Mouse (Mus musculus) ovary, postnatal 10 days (tissue): ENCODE measurements around the gene Hoxa9.
A peak's percentile ranks its signal among the peaks of the same experiment; 100 is the strongest.

ENCODE experiments used
- DNase-seq: peaks from one replicate; pipeline ENCODE4 v3.0.0; 2022; ENCODE audit warnings: low spot score

Hoxa9 gene

GRCm38 (mm10) chr6:52261751-52262462 lies 31.0 kb upstream of the Hoxa9 start:
- DNase-seq: no peak

GRCm38 (mm10) chr6:52260654-52261575 lies 30.0 kb upstream of the Hoxa9 start, which contains the start of gene Hoxa13:
TSS of gene Hoxa13 (minus strand) at chr6:52260880.
- DNase-seq: no peak

- DNase-seq: no peak
These were observed 28.9 kb upstream of the Hoxa9 start for GRCm38 (mm10) chr6:52259811-52260261.

GRCm38 (mm10) chr6:52259081-52259790 lies 28.3 kb upstream of the Hoxa9 start:
- DNase-seq: no peak

- DNase-seq: no peak
These were observed 26.1 kb upstream of the Hoxa9 start for GRCm38 (mm10) chr6:52256956-52257355.

GRCm38 (mm10) chr6:52253511-52254500 lies 22.9 kb upstream of the Hoxa9 start:
- DNase-seq: no peak

GRCm38 (mm10) chr6:52252775-52253376 lies 22.0 kb upstream of the Hoxa9 start:
- no peak for DNase-seq

GRCm38 (mm10) chr6:52252016-52252774 lies 21.3 kb upstream of the Hoxa9 start:
- no peak for DNase-seq

- DNase-seq: no peak
These were observed 20.4 kb upstream of the Hoxa9 start for GRCm38 (mm10) chr6:52251177-52251879.

GRCm38 (mm10) chr6:52249826-52250225 lies 18.9 kb upstream of the Hoxa9 start:
- DNase-seq: no peak

- no peak for DNase-seq
These were observed 18.5 kb upstream of the Hoxa9 start for GRCm38 (mm10) chr6:52249415-52249738.

- no peak for DNase-seq
These were observed 17.9 kb upstream of the Hoxa9 start for GRCm38 (mm10) chr6:52248638-52249414.

GRCm38 (mm10) chr6:52247766-52248637 lies 17.1 kb upstream of the Hoxa9 start:
- DNase-seq: no peak

GRCm38 (mm10) chr6:52246916-52247315 lies 16.0 kb upstream of the Hoxa9 start:
- DNase-seq: no peak

- DNase-seq: no peak
These were observed 15.5 kb upstream of the Hoxa9 start for GRCm38 (mm10) chr6:52246403-52246803.

- DNase-seq: no peak
These were observed 14.9 kb upstream of the Hoxa9 start, which contains the start of gene Hoxa11 for GRCm38 (mm10) chr6:52245757-52246142. TSS of gene Hoxa11 (minus strand) at chr6:52245810.

GRCm38 (mm10) chr6:52245040-52245756 lies 14.3 kb upstream of the Hoxa9 start:
- peak; percentile 11 for DNase-seq
